Mouse (Mus musculus): ENCODE data around the gene Pdzd2. TPM values are rescaled to one million over a fixed set of nuclear protein-coding genes. Genes with fewer than 3 reads are reported as not detected.
A peak's percentile ranks its signal among the peaks of the same experiment; 100 is the strongest.

Gene Pdzd2
- polyA plus RNA-seq, 1 experiment from 2014 or later, result 4.7 TPM

GRCm38 (mm10) chr15:12362001-12362700 is 377.6 kb downstream of the Pdzd2 start:
- Histone ChIP-seq H3K4me3 (no peak overlapping the region), H3K9me3 (no peaks in the 10 kb centered on the region), H3K4me1 (peaks cover 14% of the 10 kb centered on the region), H3K27ac (no peak overlapping the region), H3K36me3 (replicated peaks) (peaks cover 15% of the 10 kb centered on the region), H3K27me3 (ENCODE audit: poor library complexity, severe bottlenecking) (no peaks in the 10 kb centered on the region)
- WGBS, result 92% methylated on average over 14 of the region's 14 CpGs
- no peak for DNase-seq (ENCODE audit: extremely low spot score, low spot score)

- 82% methylated on average over 19 of the region's 19 CpGs for WGBS
- no peak overlapping the region for H3K27ac ChIP-seq
- H3K4me3 ChIP-seq, result no peak overlapping the region
- H3K4me1 ChIP-seq, result peaks cover under 1% of the 10 kb centered on the region
- no peaks in the 10 kb centered on the region for H3K9me3 ChIP-seq
- peaks cover 28% of the 10 kb centered on the region for H3K36me3 ChIP-seq (replicated peaks)
- DNase-seq (ENCODE audit: extremely low spot score, low spot score), result no peak
- H3K27me3 ChIP-seq (ENCODE audit: poor library complexity, severe bottlenecking), result no peaks in the 10 kb centered on the region
Measured at GRCm38 (mm10) chr15:12360519-12361212, 379.1 kb downstream of the Pdzd2 start.

- Histone ChIP-seq H3K4me1 (no peaks in the 10 kb centered on the region), H3K4me3 (no peak overlapping the region), H3K36me3 (replicated peaks) (peaks cover 50% of the 10 kb centered on the region), H3K9me3 (no peaks in the 10 kb centered on the region), H3K27me3 (ENCODE audit: poor library complexity, severe bottlenecking) (no peaks in the 10 kb centered on the region), H3K27ac (no peak overlapping the region)
- 96% methylated on average over 5 of the region's 5 CpGs for WGBS
- no peak for DNase-seq (ENCODE audit: extremely low spot score, low spot score)
Measured at GRCm38 (mm10) chr15:12358384-12358783, 381.3 kb downstream of the Pdzd2 start.

GRCm38 (mm10) chr15:12357459-12357858 is 382.3 kb downstream of the Pdzd2 start:
- Histone ChIP-seq H3K9me3 (no peaks in the 10 kb centered on the region), H3K27me3 (ENCODE audit: poor library complexity, severe bottlenecking) (no peaks in the 10 kb centered on the region), H3K27ac (no peak overlapping the region), H3K4me3 (no peak overlapping the region), H3K4me1 (no peaks in the 10 kb centered on the region), H3K36me3 (replicated peaks) (peaks cover 59% of the 10 kb centered on the region)
- DNase-seq (ENCODE audit: extremely low spot score, low spot score), result no peak

GRCm38 (mm10) chr15:12355907-12356306 is 383.8 kb downstream of the Pdzd2 start:
- H3K36me3 ChIP-seq (replicated peaks), result peaks cover 71% of the 10 kb centered on the region

GRCm38 (mm10) chr15:12355261-12355660 is 384.5 kb downstream of the Pdzd2 start:
- peaks cover 73% of the 10 kb centered on the region for H3K36me3 ChIP-seq (replicated peaks)
- no peaks in the 10 kb centered on the region for H3K27me3 ChIP-seq (ENCODE audit: poor library complexity, severe bottlenecking)
- no peaks in the 10 kb centered on the region for H3K4me1 ChIP-seq
- H3K9me3 ChIP-seq, result no peaks in the 10 kb centered on the region
- DNase-seq (ENCODE audit: extremely low spot score, low spot score), result no peak
- no peak overlapping the region for H3K27ac ChIP-seq
- WGBS, result 97% methylated on average over 6 of the region's 6 CpGs
- H3K4me3 ChIP-seq, result no peak overlapping the region

More at GRCm38 (mm10) chr15:12355907-12356306, 383.8 kb downstream of the Pdzd2 start:
- Histone ChIP-seq H3K27ac (no peak overlapping the region), H3K4me3 (no peak overlapping the region), H3K27me3 (ENCODE audit: poor library complexity, severe bottlenecking) (no peaks in the 10 kb centered on the region), H3K9me3 (no peaks in the 10 kb centered on the region), H3K4me1 (no peaks in the 10 kb centered on the region)
- no peak for DNase-seq (ENCODE audit: extremely low spot score, low spot score)
- 91% methylated on average over 7 of the region's 7 CpGs for WGBS

GRCm38 (mm10) chr15:12354281-12354810 is 385.4 kb downstream of the Pdzd2 start:
- no peak overlapping the region for H3K4me3 ChIP-seq
- no peaks in the 10 kb centered on the region for H3K4me1 ChIP-seq
- no peak for DNase-seq (ENCODE audit: extremely low spot score, low spot score)
- H3K9me3 ChIP-seq, result no peaks in the 10 kb centered on the region
- no peaks in the 10 kb centered on the region for H3K27me3 ChIP-seq (ENCODE audit: poor library complexity, severe bottlenecking)
- WGBS, result 92% methylated on average over 2 of the region's 2 CpGs
- peaks cover 82% of the 10 kb centered on the region for H3K36me3 ChIP-seq (replicated peaks)
- no peak overlapping the region for H3K27ac ChIP-seq

- Histone ChIP-seq H3K4me1 (no peaks in the 10 kb centered on the region), H3K27me3 (ENCODE audit: poor library complexity, severe bottlenecking) (no peaks in the 10 kb centered on the region), H3K36me3 (replicated peaks) (peaks cover 84% of the 10 kb centered on the region), H3K4me3 (no peak overlapping the region), H3K27ac (no peak overlapping the region), H3K9me3 (no peaks in the 10 kb centered on the region)
- WGBS, result 95% methylated on average over 7 of the region's 7 CpGs
- DNase-seq (ENCODE audit: extremely low spot score, low spot score), result no peak
Measured at GRCm38 (mm10) chr15:12351470-12351869, 388.3 kb downstream of the Pdzd2 start.

- WGBS, result 93% methylated on average over 5 of the region's 5 CpGs
Measured at GRCm38 (mm10) chr15:12349840-12350239, 389.9 kb downstream of the Pdzd2 start.

GRCm38 (mm10) chr15:12348950-12349349 is 390.8 kb downstream of the Pdzd2 start:
- no peak for DNase-seq (ENCODE audit: extremely low spot score, low spot score)
- no peaks in the 10 kb centered on the region for H3K9me3 ChIP-seq
- 95% methylated on average over 3 of the region's 3 CpGs for WGBS

More at GRCm38 (mm10) chr15:12349840-12350239, 389.9 kb downstream of the Pdzd2 start:
- Histone ChIP-seq H3K36me3 (replicated peaks) (peaks cover 84% of the 10 kb centered on the region), H3K27ac (no peak overlapping the region), H3K27me3 (ENCODE audit: poor library complexity, severe bottlenecking) (no peaks in the 10 kb centered on the region), H3K9me3 (no peaks in the 10 kb centered on the region), H3K4me3 (no peak overlapping the region), H3K4me1 (no peaks in the 10 kb centered on the region)
- DNase-seq (ENCODE audit: extremely low spot score, low spot score), result no peak

GRCm38 (mm10) chr15:12346916-12347315 is 392.8 kb downstream of the Pdzd2 start:
- DNase-seq (ENCODE audit: extremely low spot score, low spot score), result no peak
- no peak overlapping the region for H3K4me3 ChIP-seq

More at GRCm38 (mm10) chr15:12348950-12349349, 390.8 kb downstream of the Pdzd2 start:
- Histone ChIP-seq H3K27ac (no peak overlapping the region), H3K36me3 (replicated peaks) (peaks cover 85% of the 10 kb centered on the region), H3K4me3 (no peak overlapping the region), H3K27me3 (ENCODE audit: poor library complexity, severe bottlenecking) (no peaks in the 10 kb centered on the region), H3K4me1 (no peaks in the 10 kb centered on the region)

GRCm38 (mm10) chr15:12341401-12341758 is 398.3 kb downstream of the Pdzd2 start:
- WGBS, result 19% methylated on average over 4 of the region's 4 CpGs
- H3K4me1 ChIP-seq, result peaks cover 37% of the 10 kb centered on the region
- H3K27me3 ChIP-seq (ENCODE audit: poor library complexity, severe bottlenecking), result no peaks in the 10 kb centered on the region
- H3K9me3 ChIP-seq, result no peaks in the 10 kb centered on the region
- peaks cover 46% of the 10 kb centered on the region for H3K36me3 ChIP-seq (replicated peaks)
- DNase-seq (ENCODE audit: extremely low spot score, low spot score), result peak; percentile 62
- H3K27ac ChIP-seq, result peak overlapping the region; percentile 85
- peak overlapping the region; percentile 32; the same call in 1 of the 2 replicates for H3K4me3 ChIP-seq

More at GRCm38 (mm10) chr15:12346916-12347315, 392.8 kb downstream of the Pdzd2 start:
- no peaks in the 10 kb centered on the region for H3K9me3 ChIP-seq
- no peaks in the 10 kb centered on the region for H3K27me3 ChIP-seq (ENCODE audit: poor library complexity, severe bottlenecking)
- peaks cover 6% of the 10 kb centered on the region for H3K4me1 ChIP-seq
- WGBS, result 96% methylated on average over 3 of the region's 3 CpGs
- H3K27ac ChIP-seq, result no peak overlapping the region
- peaks cover 85% of the 10 kb centered on the region for H3K36me3 ChIP-seq (replicated peaks)

All from forebrain, embryonic 10.5 days (tissue).